Mouse (Mus musculus) ES-E14 (cell line): Measurements from ENCODE around the gene Ensa.

Experiments used
- HCFC1 ChIP-seq: IDR thresholded peaks from 2 replicates; pipeline ENCODE4 v1.6.1; 2012; ENCODE audit warnings: low read length, inconsistent platforms, borderline replicate concordance; ENCODE audit not compliant: insufficient read depth
- ZC3H11A ChIP-seq: IDR thresholded peaks from 2 replicates; pipeline ENCODE4 v1.6.1; 2012; ENCODE audit warnings: low read depth, mild to moderate bottlenecking, inconsistent platforms, low read length, borderline replicate concordance
- ZNF384 ChIP-seq: IDR thresholded peaks from 2 replicates; pipeline ENCODE4 v1.6.1; 2012; ENCODE audit warnings: low read depth, low read length, inconsistent platforms

GRCm38 (mm10) chr3:95675301-95676092 is 50.7 kb downstream of the Ensa start:
- TF ChIP-seq ZNF384: no peak
- TF ChIP-seq HCFC1: peak; percentile 69; the same call in 1 of the 2 replicates
- peak; percentile 61 for TF ChIP-seq ZC3H11A
